Mouse (Mus musculus) CH12.LX (cell line): ENCODE measurements around the gene Rnf5. TPM values are rescaled to one million over a fixed set of nuclear protein-coding genes. Genes with fewer than 3 reads are reported as not detected.

Experiments
- DNase-seq: peaks from one replicate; pipeline ENCODE4 v3.0.0-alpha.2; 2013; ENCODE audit errors: extremely low read depth
- H3K27ac ChIP-seq: 2 replicates; pipeline ENCODE4 v1.5.1; 2012; ENCODE audit warnings: low read depth, mild to moderate bottlenecking, control low read depth, moderate library complexity; ENCODE audit not compliant: insufficient read depth
- H3K27me3 ChIP-seq: replicated peaks from 2 replicates; pipeline ENCODE3; 2012; ENCODE audit warnings: inconsistent platforms
- H3K36me3 ChIP-seq, 2 experiments: replicated peaks in 1 of 2; 2 replicates each; pipeline versions ENCODE3 to v1.6.1; 2012; ENCODE audit warnings: inconsistent platforms in 1 of 2, low read length in 1 of 2, mild to moderate bottlenecking in 1 of 2, mixed read lengths in 1 of 2, moderate library complexity in 1 of 2; ENCODE audit not compliant: control insufficient read depth in 1 of 2, insufficient read depth in 1 of 2
- H3K4me1 ChIP-seq, 2 experiments: 2 replicates each; pipeline ENCODE4 v1.6.1; 2012; ENCODE audit warnings: inconsistent platforms in 1 of 2, moderate library complexity in 1 of 2; ENCODE audit not compliant: insufficient read depth in 2 of 2, control insufficient read depth in 1 of 2
- H3K4me2 ChIP-seq: 2 replicates; pipeline ENCODE4 v1.6.1; 2012; ENCODE audit warnings: low read depth, mild to moderate bottlenecking, control low read depth; ENCODE audit not compliant: poor library complexity, insufficient read depth, severe bottlenecking
- H3K4me3 ChIP-seq, 3 experiments: fragments of 150-350 bp in 1 of 3; sonication (generic) in 1 of 3; replicated peaks in 1 of 3; 2 replicates each; pipeline versions ENCODE3 to v1.5.1; 2011 to 2012; ENCODE audit warnings: low read depth in 2 of 3, low read length in 2 of 3, mild to moderate bottlenecking in 2 of 3, moderate library complexity in 2 of 3, control low read depth in 1 of 3, improper control_type of control experiment in 1 of 3, inconsistent platforms in 1 of 3, mixed read lengths in 1 of 3; ENCODE audit not compliant: poor library complexity in 1 of 3
- H3K79me2 ChIP-seq: replicated peaks from 2 replicates; pipeline ENCODE4 v1.6.1; 2012; ENCODE audit warnings: mild to moderate bottlenecking, moderate library complexity; ENCODE audit not compliant: control insufficient read depth, poor library complexity, insufficient read depth, severe bottlenecking; ENCODE audit errors: extremely low read depth
- H3K9ac ChIP-seq: 2 replicates; pipeline ENCODE4 v1.6.1; 2012; ENCODE audit warnings: low read depth, mild to moderate bottlenecking, control low read depth, moderate library complexity; ENCODE audit not compliant: insufficient read depth
- H3K9me3 ChIP-seq: replicated peaks from 2 replicates; pipeline ENCODE3; 2012; ENCODE audit warnings: low read length, inconsistent platforms, mixed read lengths
- BHLHE40 ChIP-seq: IDR thresholded peaks from 2 replicates; pipeline ENCODE4 v1.6.1; 2011; ENCODE audit warnings: mild to moderate bottlenecking, low read depth, low read length, improper control_type of control experiment
- CHD1 ChIP-seq: IDR thresholded peaks from 2 replicates; pipeline ENCODE4 v1.6.1; 2012; ENCODE audit warnings: low read depth, low read length, improper control_type of control experiment, inconsistent platforms
- CHD2 ChIP-seq: IDR thresholded peaks from 2 replicates; pipeline ENCODE4 v1.6.1; 2011; ENCODE audit warnings: low read length, improper control_type of control experiment
- E2F4 ChIP-seq: IDR thresholded peaks from 2 replicates; pipeline ENCODE4 v1.6.1; 2011; ENCODE audit warnings: low read depth, low read length, improper control_type of control experiment; ENCODE audit not compliant: insufficient replicate concordance
- ELF1 ChIP-seq: IDR thresholded peaks from 2 replicates; pipeline ENCODE4 v1.6.1; 2014; ENCODE audit warnings: low read depth, mild to moderate bottlenecking, inconsistent platforms, low read length, improper control_type of control experiment
- EP300 ChIP-seq: IDR thresholded peaks from 2 replicates; pipeline ENCODE4 v1.6.1; 2011; ENCODE audit warnings: low read length, improper control_type of control experiment
- ETS1 ChIP-seq: conservative IDR thresholded peaks from 2 replicates; pipeline ENCODE4 v1.6.1; 2012; ENCODE audit warnings: low read depth, mild to moderate bottlenecking, inconsistent platforms, low read length, improper control_type of control experiment, moderate library complexity
- HCFC1 ChIP-seq: IDR thresholded peaks from 2 replicates; pipeline ENCODE4 v1.6.1; 2012; ENCODE audit warnings: low read depth, mild to moderate bottlenecking, inconsistent platforms, low read length, improper control_type of control experiment
- IRF4 ChIP-seq: IDR thresholded peaks from 2 replicates; pipeline ENCODE4 v1.6.1; 2014; ENCODE audit warnings: low read depth, mild to moderate bottlenecking, inconsistent platforms, low read length, improper control_type of control experiment
- JUN ChIP-seq: IDR thresholded peaks from 2 replicates; pipeline ENCODE4 v1.6.1; 2011; ENCODE audit warnings: low read depth, mild to moderate bottlenecking, low read length, improper control_type of control experiment, moderate library complexity; ENCODE audit not compliant: insufficient read depth
- JUND ChIP-seq: conservative IDR thresholded peaks from 2 replicates; pipeline ENCODE4 v1.6.1; 2011; ENCODE audit warnings: low read depth, low read length, improper control_type of control experiment
- KAT2A ChIP-seq: IDR thresholded peaks from 2 replicates; pipeline ENCODE4 v1.6.1; 2012; ENCODE audit warnings: low read length, improper control_type of control experiment, inconsistent platforms; ENCODE audit not compliant: insufficient replicate concordance
- MAFK ChIP-seq: IDR thresholded peaks from 2 replicates; pipeline ENCODE4 v1.6.1; 2011; ENCODE audit warnings: low read length, improper control_type of control experiment; ENCODE audit not compliant: insufficient replicate concordance
- MEF2A ChIP-seq: IDR thresholded peaks from 2 replicates; pipeline ENCODE4 v1.6.1; 2014; ENCODE audit warnings: low read depth, mild to moderate bottlenecking, inconsistent platforms, low read length, improper control_type of control experiment, borderline replicate concordance
- MYC ChIP-seq: IDR thresholded peaks from 2 replicates; pipeline ENCODE4 v1.6.1; 2011; ENCODE audit warnings: low read depth, mild to moderate bottlenecking, improper control_type of control experiment, low read length
- NELFE ChIP-seq: IDR thresholded peaks from 2 replicates; pipeline ENCODE4 v1.6.1; 2011; ENCODE audit warnings: low read depth, low read length, improper control_type of control experiment
- RCOR1 ChIP-seq: conservative IDR thresholded peaks from 2 replicates; pipeline ENCODE4 v1.6.1; 2012; ENCODE audit warnings: low read depth, mild to moderate bottlenecking, inconsistent platforms, low read length, improper control_type of control experiment
- SMC3 ChIP-seq: IDR thresholded peaks from 2 replicates; pipeline ENCODE4 v1.6.1; 2011; ENCODE audit warnings: low read depth, low read length, improper control_type of control experiment
- TCF12 ChIP-seq: IDR thresholded peaks from 2 replicates; pipeline ENCODE4 v1.6.1; 2014; ENCODE audit warnings: low read depth, mild to moderate bottlenecking, inconsistent platforms, low read length, improper control_type of control experiment
- UBTF ChIP-seq: IDR thresholded peaks from 2 replicates; pipeline ENCODE4 v1.6.1; 2012; ENCODE audit warnings: low read depth, mild to moderate bottlenecking, inconsistent platforms, low read length, improper control_type of control experiment, moderate library complexity
- USF1 ChIP-seq: IDR thresholded peaks from 2 replicates; pipeline ENCODE4 v1.6.1; 2014; ENCODE audit warnings: low read depth, mild to moderate bottlenecking, inconsistent platforms, low read length, improper control_type of control experiment
- ZKSCAN1 ChIP-seq: IDR thresholded peaks from 2 replicates; pipeline ENCODE4 v1.6.1; 2012; ENCODE audit warnings: low read depth, inconsistent platforms, low read length, improper control_type of control experiment, borderline replicate concordance
- ZMIZ1 ChIP-seq: IDR thresholded peaks from 2 replicates; pipeline ENCODE4 v1.6.1; 2012; ENCODE audit warnings: low read depth, mild to moderate bottlenecking, inconsistent platforms, low read length, improper control_type of control experiment
- ZNF384 ChIP-seq: IDR thresholded peaks from 2 replicates; pipeline ENCODE4 v1.6.1; 2012; ENCODE audit warnings: low read depth, low read length, improper control_type of control experiment, inconsistent platforms
- dilution Hi-C: fragments of 300-500 bp; cut with MboI; formaldehyde crosslinking; loops from 2 replicates; pipeline ENCODE4 v1.14.3; 2020; ENCODE audit warnings: low sequenced_read_pairs; ENCODE audit not compliant: extremely low pct_unique_long_range_greater_than_20kb, extremely low pct_ligation_motif_present
- in situ Hi-C: fragments of 300-500 bp; cut with MboI; formaldehyde crosslinking; loops from 3 replicates; pipeline ENCODE4 v1.14.3; 2019; ENCODE audit warnings: low sequenced_read_pairs, low pct_ligation_motif_present, low pct_unique_long_range_greater_than_20kb, mixed read lengths
- polyA plus RNA-seq: library from polyadenylated mRNA; unstranded; fragments of >175 nt; gene quantifications from 2 replicates; pipeline ENCODE4 v1.2.1, GENCODE M21; 2012; ENCODE audit warnings: low read depth; ENCODE audit not compliant: insufficient read length
- total RNA-seq, 2 experiments: library from RNA; depleted of rRNA; stranded (reverse); fragments of 300-350 nt in 1 of 2; fragments of >200 nt in 1 of 2; gene quantifications; 2 replicates each; pipeline ENCODE4 v1.2.3; 2012 to 2014

The Rnf5 gene
- total and polyA plus RNA-seq, 3 experiments, result 8.4 to 35.1 (median 20.6) TPM

- Histone ChIP-seq H3K9me3 (no peaks in the 10 kb centered on the region), H3K9ac (no peak overlapping the region), H3K4me3 (no peak overlapping the region), H3K79me2 (no peaks in the 10 kb centered on the region; the same call in 1 of the 2 replicates), H3K27ac (no peak overlapping the region), H3K4me1 (peaks cover 0 to 12% of the 10 kb centered on the region in 2 experiments; a peak in 2 of 4 replicates), H3K4me2 (no peak overlapping the region), H3K27me3 (peaks cover 8% of the 10 kb centered on the region), H3K36me3 (no peaks in the 10 kb centered on the region)
- dilution Hi-C loops, result no loop called here
- no peak for DNase-seq
- no peak for TF ChIP-seq IRF4
- no peak for TF ChIP-seq JUN
- TF ChIP-seq USF1, result no peak
- no peak for TF ChIP-seq UBTF
- TF ChIP-seq HCFC1, result no peak
- TF ChIP-seq MAFK, result no peak
- TF ChIP-seq JUND, result no peak
- no peak for TF ChIP-seq RCOR1
- TF ChIP-seq NELFE, result no peak
- TF ChIP-seq ELF1, result no peak
- no peak for TF ChIP-seq MYC
- TF ChIP-seq CHD2, result no peak
- no peak for TF ChIP-seq MEF2A
- TF ChIP-seq TCF12, result no peak
- TF ChIP-seq KAT2A, result no peak
- no peak for TF ChIP-seq E2F4
- TF ChIP-seq CHD1, result no peak
- TF ChIP-seq EP300, result no peak
- TF ChIP-seq SMC3, result no peak
- TF ChIP-seq BHLHE40, result no peak
- in situ Hi-C loops, result no loop called here
Measured at GRCm38 (mm10) chr17:34583397-34583796, 20.1 kb downstream of the Rnf5 start.

- H3K27ac ChIP-seq, result no peak overlapping the region
- peaks cover 2 to 17% of the 10 kb centered on the region in 2 experiments; a peak in 3 of 4 replicates for H3K4me1 ChIP-seq
- TF ChIP-seq ETS1, result no peak
- TF ChIP-seq BHLHE40, result no peak
- TF ChIP-seq ZMIZ1, result no peak
- no peak for TF ChIP-seq IRF4
- no peak for TF ChIP-seq ELF1
- TF ChIP-seq ZKSCAN1, result no peak
- TF ChIP-seq KAT2A, result no peak
- TF ChIP-seq ZNF384, result no peak
- in situ Hi-C loops, result no loop called here
- H3K36me3 ChIP-seq, result no peaks in the 10 kb centered on the region
- dilution Hi-C loops, result no loop called here
- peaks cover 8% of the 10 kb centered on the region for H3K27me3 ChIP-seq
- no peaks in the 10 kb centered on the region for H3K79me2 ChIP-seq
- DNase-seq, result no peak
- H3K4me2 ChIP-seq, result no peak overlapping the region
- H3K9me3 ChIP-seq, result no peaks in the 10 kb centered on the region
- H3K9ac ChIP-seq, result no peak overlapping the region
- no peak overlapping the region for H3K4me3 ChIP-seq
Measured at GRCm38 (mm10) chr17:34582528-34582927, 21.0 kb downstream of the Rnf5 start.
